Mouse (Mus musculus): Measurements from ENCODE around the gene Gstt2.

DNA sequence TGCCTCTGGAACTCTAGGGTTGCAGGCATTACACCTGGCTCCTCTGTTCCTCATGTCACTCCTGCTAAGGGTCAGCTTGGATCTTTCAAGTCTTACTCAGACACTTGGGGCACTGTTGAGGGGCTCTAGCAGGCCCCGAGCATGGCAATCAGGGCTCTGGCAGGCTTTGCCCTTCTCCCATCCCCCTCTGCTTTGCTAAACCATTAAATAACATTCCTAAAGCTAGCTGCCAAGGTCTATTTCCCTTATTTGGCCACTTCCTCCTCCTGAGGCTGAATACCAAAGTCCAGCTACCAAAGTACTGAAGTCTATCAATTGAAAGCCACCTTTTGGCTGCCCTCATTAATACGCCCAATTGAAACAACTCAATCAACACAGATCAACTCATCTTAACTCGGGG is 42.3 kb downstream of the Gstt2 start:
- no peak for TF ChIP-seq CTCF (IDR thresholded peaks at IDR 0.05; ENCODE audit: low read depth, low read length)
- no peak for TF ChIP-seq GATA1 (IDR thresholded peaks at IDR 0.05; ENCODE audit: borderline replicate concordance, low read length)
- no peak for TF ChIP-seq POLR2AphosphoS5 (IDR thresholded peaks at IDR 0.05; ENCODE audit: insufficient replicate concordance, low read depth, low read length)
- no peak for TF ChIP-seq TAL1 (conservative IDR thresholded peaks at IDR 0.05; ENCODE audit: low read depth, low read length)
- TF ChIP-seq GATA2 (IDR thresholded peaks at IDR 0.05; ENCODE audit: borderline replicate concordance, low read depth, low read length) = no peak
